Mouse (Mus musculus) forebrain, embryonic 11.5 days (tissue): ENCODE data around the gene Chchd5. TPM values are rescaled to one million over a fixed set of nuclear protein-coding genes. Genes with fewer than 3 reads are reported as not detected.
A peak's percentile ranks its signal among the peaks of the same experiment; 100 is the strongest.

Experiments used
- ATAC-seq: fragments of 200-750 bp; cut with Nextera tagmentation; replicated peaks from 2 replicates; pipeline ENCODE4 v1.8.0; 2017; ENCODE audit warnings: moderate TSS enrichment; ENCODE audit not compliant: low FRiP score
- DNase-seq: peaks from one replicate; pipeline ENCODE4 v3.0.0-alpha.2; 2017; ENCODE audit warnings: low spot score
- H3K27ac ChIP-seq: fragments of 300-500 bp; sonication (generic); 2 replicates; pipeline ENCODE4 v1.5.1; 2014; ENCODE audit warnings: low read depth, low read length
- H3K27me3 ChIP-seq: fragments of 300-500 bp; sonication (generic); 2 replicates; pipeline ENCODE4 v1.6.1; 2014; ENCODE audit warnings: mild to moderate bottlenecking, low read length, mixed read lengths; ENCODE audit not compliant: control insufficient read depth, insufficient read depth
- H3K36me3 ChIP-seq: fragments of 300-500 bp; sonication (generic); 2 replicates; pipeline ENCODE4 v1.6.1; 2014; ENCODE audit warnings: mild to moderate bottlenecking, low read length, moderate library complexity, mixed read lengths; ENCODE audit not compliant: control insufficient read depth, insufficient read depth
- H3K4me1 ChIP-seq: fragments of 300-500 bp; sonication (generic); replicated peaks from 2 replicates; pipeline ENCODE4 v1.6.1; 2014; ENCODE audit warnings: low read length, mixed read lengths; ENCODE audit not compliant: control insufficient read depth, insufficient read depth
- H3K4me2 ChIP-seq: fragments of 300-500 bp; sonication (generic); 2 replicates; pipeline ENCODE4 v1.6.1; 2014; ENCODE audit warnings: low read depth, mild to moderate bottlenecking, low read length, moderate library complexity, mixed read lengths; ENCODE audit not compliant: severe bottlenecking
- H3K4me3 ChIP-seq: fragments of 300-500 bp; sonication (generic); 2 replicates; pipeline ENCODE4 v1.5.1; 2014; ENCODE audit warnings: low read depth, low read length
- H3K9ac ChIP-seq: fragments of 300-500 bp; sonication (generic); 2 replicates; pipeline ENCODE4 v1.6.1; 2014; ENCODE audit warnings: low read length
- H3K9me3 ChIP-seq: fragments of 300-500 bp; sonication (generic); 2 replicates; pipeline ENCODE4 v1.6.1; 2016; ENCODE audit warnings: low read length, mixed read lengths; ENCODE audit not compliant: control insufficient read depth
- WGBS: fragments of 180-500 bp; shearing (Covaris S2); extraction: QIAGEN DNeasy Blood & Tissue Kit; methylation state at CpG from one replicate; pipeline ENCODE4 v1.1.7; 2014; 5-methylcytosine and 5-hydroxymethylcytosine counted together
- polyA plus RNA-seq: library from polyadenylated mRNA; unstranded; fragments of >200 nt; fragmentation: Nextera tagmentation; extraction: Ambion mirVana; gene quantifications from 2 replicates; pipeline ENCODE4 v1.2.1, GENCODE M21; 2014

The Chchd5 gene
- 24.5 TPM in 2 replicates for polyA plus RNA-seq

GRCm38 (mm10) chr2:129129412-129129929, at the start of gene Chchd5:
TSS of gene Chchd5 (plus strand) at chr2:129129700.
- under 1% methylated on average over 35 of the region's 35 CpGs for WGBS

GRCm38 (mm10) chr2:129081097-129081496, 48.4 kb upstream of the Chchd5 start:
- 76% methylated on average over 13 of the region's 13 CpGs for WGBS
- Histone ChIP-seq H3K27me3 (no peaks in the 10 kb centered on the region), H3K4me2 (no peak overlapping the region), H3K4me1 (no peaks in the 10 kb centered on the region), H3K27ac (no peak overlapping the region), H3K36me3 (peaks cover 2% of the 10 kb centered on the region; the same call in 1 of the 2 replicates), H3K4me3 (no peak overlapping the region), H3K9ac (no peak overlapping the region), H3K9me3 (no peaks in the 10 kb centered on the region)
- DNase-seq (no peak), ATAC-seq (no peak)

More at GRCm38 (mm10) chr2:129129412-129129929, at the start of gene Chchd5:
- H3K27me3 ChIP-seq, result no peaks in the 10 kb centered on the region
- peak within 1 kb of the TSS; percentile 60 for H3K4me3 ChIP-seq
- ATAC-seq, result peak; percentile 99
- H3K9me3 ChIP-seq, result no peaks in the 10 kb centered on the region
- peaks cover 14% of the 10 kb centered on the region for H3K36me3 ChIP-seq
- peak; percentile 93 for DNase-seq
- H3K27ac ChIP-seq, result peak within 1 kb of the TSS; percentile 63
- H3K4me2 ChIP-seq, result peak within 1 kb of the TSS; percentile 76
- peak within 1 kb of the TSS; percentile 76 for H3K9ac ChIP-seq
- H3K4me1 ChIP-seq, result peaks cover 3% of the 10 kb centered on the region; the same call in 1 of the 2 replicates

GRCm38 (mm10) chr2:129083514-129083913, 46.0 kb upstream of the Chchd5 start:
- Histone ChIP-seq H3K9me3 (no peaks in the 10 kb centered on the region), H3K27me3 (no peaks in the 10 kb centered on the region), H3K4me2 (no peak overlapping the region), H3K27ac (no peak overlapping the region), H3K4me1 (no peaks in the 10 kb centered on the region), H3K9ac (no peak overlapping the region), H3K36me3 (no peaks in the 10 kb centered on the region), H3K4me3 (no peak overlapping the region)
- ATAC-seq, result no peak
- 91% methylated on average over 5 of the region's 5 CpGs for WGBS
- DNase-seq, result no peak

- no peak overlapping the region for H3K4me3 ChIP-seq
- H3K36me3 ChIP-seq, result no peaks in the 10 kb centered on the region
- WGBS, result 50% methylated on average over 2 of the region's 2 CpGs
- H3K4me2 ChIP-seq, result no peak overlapping the region
- DNase-seq, result peak; percentile 69
- H3K9ac ChIP-seq, result no peak overlapping the region
- H3K27ac ChIP-seq, result no peak overlapping the region
- H3K4me1 ChIP-seq, result no peaks in the 10 kb centered on the region
- ATAC-seq, result no peak
- no peaks in the 10 kb centered on the region for H3K9me3 ChIP-seq
- no peaks in the 10 kb centered on the region for H3K27me3 ChIP-seq
Observed at GRCm38 (mm10) chr2:129084959-129085358, 44.5 kb upstream of the Chchd5 start.

GRCm38 (mm10) chr2:129087520-129087919, 42.0 kb upstream of the Chchd5 start:
- Histone ChIP-seq H3K36me3 (no peaks in the 10 kb centered on the region; the same call in 1 of the 2 replicates), H3K4me2 (no peak overlapping the region), H3K4me3 (no peak overlapping the region), H3K4me1 (no peaks in the 10 kb centered on the region), H3K9ac (no peak overlapping the region), H3K27ac (no peak overlapping the region), H3K27me3 (no peaks in the 10 kb centered on the region), H3K9me3 (no peaks in the 10 kb centered on the region)
- DNase-seq (no peak), ATAC-seq (no peak)
- 92% methylated on average over 1 of the region's 1 CpGs for WGBS

GRCm38 (mm10) chr2:129090370-129090769, 39.1 kb upstream of the Chchd5 start:
- 73% methylated on average over 4 of the region's 4 CpGs for WGBS
- H3K27ac ChIP-seq, result no peak overlapping the region
- DNase-seq (no peak), ATAC-seq (no peak)
- H3K9me3 ChIP-seq, result no peaks in the 10 kb centered on the region
- no peak overlapping the region for H3K4me2 ChIP-seq
- H3K27me3 ChIP-seq, result no peaks in the 10 kb centered on the region
- no peak overlapping the region for H3K4me3 ChIP-seq
- no peaks in the 10 kb centered on the region; the same call in 1 of the 2 replicates for H3K36me3 ChIP-seq
- no peaks in the 10 kb centered on the region for H3K4me1 ChIP-seq
- H3K9ac ChIP-seq, result no peak overlapping the region

GRCm38 (mm10) chr2:129092810-129093209, 36.7 kb upstream of the Chchd5 start:
- no peak overlapping the region for H3K4me2 ChIP-seq
- H3K27me3 ChIP-seq, result no peaks in the 10 kb centered on the region
- ATAC-seq, result no peak
- 95% methylated on average over 12 of the region's 12 CpGs for WGBS
- H3K4me3 ChIP-seq, result no peak overlapping the region
- no peaks in the 10 kb centered on the region; the same call in 1 of the 2 replicates for H3K36me3 ChIP-seq
- H3K9me3 ChIP-seq, result no peaks in the 10 kb centered on the region
- no peak overlapping the region for H3K9ac ChIP-seq
- no peak for DNase-seq
- H3K4me1 ChIP-seq, result no peaks in the 10 kb centered on the region
- H3K27ac ChIP-seq, result no peak overlapping the region

GRCm38 (mm10) chr2:129093926-129094724, 35.4 kb upstream of the Chchd5 start:
- Histone ChIP-seq H3K27ac (no peak overlapping the region), H3K27me3 (no peaks in the 10 kb centered on the region), H3K9ac (no peak overlapping the region), H3K4me2 (no peak overlapping the region), H3K4me1 (no peaks in the 10 kb centered on the region), H3K4me3 (no peak overlapping the region), H3K9me3 (no peaks in the 10 kb centered on the region), H3K36me3 (no peaks in the 10 kb centered on the region; the same call in 1 of the 2 replicates)
- ATAC-seq, result no peak
- no peak for DNase-seq
- 91% methylated on average over 18 of the region's 18 CpGs for WGBS
